Mouse (Mus musculus) limb, embryonic 11.5 days (tissue): ENCODE measurements around the gene Rsbn1l. TPM values are rescaled to one million over a fixed set of nuclear protein-coding genes. Genes with fewer than 3 reads are reported as not detected.

Source experiments
- ATAC-seq: fragments of 200-750 bp; cut with Nextera tagmentation; 2 replicates; pipeline ENCODE4 v1.8.0; 2017; ENCODE audit warnings: low read depth; ENCODE audit not compliant: insufficient number of reproducible peaks, low FRiP score, low TSS enrichment
- DNase-seq: peaks from one replicate; pipeline ENCODE4 v3.0.0-alpha.2; 2015; ENCODE audit warnings: low spot score
- H3K27ac ChIP-seq: fragments of 300-500 bp; sonication (generic); replicated peaks from 2 replicates; pipeline ENCODE4 v1.5.1; 2014; ENCODE audit warnings: low read depth, mild to moderate bottlenecking, low read length
- H3K27me3 ChIP-seq: fragments of 300-500 bp; sonication (generic); 2 replicates; pipeline ENCODE4 v1.6.1; 2014; ENCODE audit warnings: mild to moderate bottlenecking, low read length, mixed read lengths; ENCODE audit not compliant: control insufficient read depth, insufficient read depth
- H3K36me3 ChIP-seq: fragments of 300-500 bp; sonication (generic); 2 replicates; pipeline ENCODE4 v1.6.1; 2014; ENCODE audit warnings: mild to moderate bottlenecking, low read length, moderate library complexity, mixed read lengths; ENCODE audit not compliant: control insufficient read depth, insufficient read depth
- H3K4me1 ChIP-seq: fragments of 300-500 bp; sonication (generic); 2 replicates; pipeline ENCODE4 v1.6.1; 2014; ENCODE audit warnings: low read length, mixed read lengths; ENCODE audit not compliant: control insufficient read depth, insufficient read depth
- H3K4me2 ChIP-seq: fragments of 300-500 bp; sonication (generic); 2 replicates; pipeline ENCODE4 v1.6.1; 2014; ENCODE audit warnings: low read depth, mild to moderate bottlenecking, moderate library complexity; ENCODE audit not compliant: severe bottlenecking
- H3K4me3 ChIP-seq: fragments of 300-500 bp; sonication (generic); 2 replicates; pipeline ENCODE4 v1.5.1; 2014; ENCODE audit warnings: low read depth, low read length
- H3K9ac ChIP-seq: fragments of 300-500 bp; sonication (generic); 2 replicates; pipeline ENCODE4 v1.6.1; 2014; ENCODE audit warnings: mild to moderate bottlenecking, low read length
- H3K9me3 ChIP-seq: fragments of 300-500 bp; sonication (generic); 2 replicates; pipeline ENCODE4 v1.6.1; 2016; ENCODE audit warnings: low read length; ENCODE audit not compliant: control insufficient read depth
- whole genome bisulfite sequencing: fragments of 180-500 bp; shearing (Covaris S2); extraction: QIAGEN DNeasy Blood & Tissue Kit; methylation state at CpG from one replicate; pipeline ENCODE4 v1.1.7; 2014; 5-methylcytosine and 5-hydroxymethylcytosine counted together
- polyA plus RNA-seq: library from polyadenylated mRNA; unstranded; fragments of >200 nt; fragmentation: Nextera tagmentation; extraction: Ambion mirVana; gene quantifications from 2 replicates; pipeline ENCODE4 v1.2.1, GENCODE M21; 2014

Gene Rsbn1l
- polyA plus RNA-seq, 1 experiment from 2014 or later: 7.1 TPM

DNA sequence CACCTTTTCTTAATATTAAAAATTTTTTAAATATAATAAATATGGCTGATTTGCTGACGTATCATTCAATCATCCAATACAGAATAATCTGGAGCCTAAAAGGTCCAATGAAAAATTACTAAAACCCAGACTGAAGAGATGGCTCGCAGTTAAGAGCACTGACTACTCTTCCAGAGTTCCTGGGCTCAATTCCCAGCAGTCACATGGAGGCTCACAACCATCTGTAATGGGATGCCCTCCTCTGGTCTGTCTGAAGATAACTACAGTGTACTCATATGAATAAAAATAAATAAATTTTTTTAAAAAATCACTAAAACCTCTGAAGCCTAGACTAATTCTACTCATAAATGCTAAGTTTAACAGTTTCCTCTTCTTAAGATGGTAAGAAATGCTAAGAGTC lies 94.3 kb downstream of the Rsbn1l start:
- Histone ChIP-seq H3K27ac (no peak overlapping the region), H3K4me3 (no peak overlapping the region), H3K9me3 (no peaks in the 10 kb centered on the region), H3K36me3 (no peaks in the 10 kb centered on the region), H3K27me3 (no peaks in the 10 kb centered on the region), H3K4me2 (no peak overlapping the region), H3K9ac (no peak overlapping the region), H3K4me1 (no peaks in the 10 kb centered on the region)
- ATAC-seq (no peak), DNase-seq (no peak)
- 93% methylated on average over 2 of the region's 2 CpGs for WGBS

DNA sequence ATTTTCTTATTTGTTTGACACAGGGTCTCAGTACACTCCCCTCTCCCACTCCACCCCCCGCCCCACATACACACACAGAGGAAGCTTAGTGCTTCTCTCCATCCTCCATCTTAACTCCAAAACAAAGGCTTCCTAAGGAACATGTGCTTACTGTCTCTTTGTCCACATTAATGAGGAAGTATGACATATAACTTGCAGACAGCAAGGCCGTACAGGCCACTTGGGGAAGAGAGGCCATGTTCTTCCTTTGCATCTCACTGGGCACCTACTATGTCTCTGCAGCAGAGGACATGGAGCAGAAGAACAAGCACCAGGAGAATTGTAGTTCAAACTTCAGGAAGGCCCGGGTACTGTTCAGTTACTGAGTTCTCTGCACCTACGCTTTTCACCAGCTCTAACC lies 95.6 kb downstream of the Rsbn1l start:
- DNase-seq (no peak), ATAC-seq (no peak)
- no peak overlapping the region for H3K9ac ChIP-seq
- no peaks in the 10 kb centered on the region for H3K36me3 ChIP-seq
- H3K4me1 ChIP-seq: no peaks in the 10 kb centered on the region
- H3K27ac ChIP-seq: no peak overlapping the region
- H3K4me3 ChIP-seq: no peak overlapping the region
- WGBS: 88% methylated on average over 4 of the region's 4 CpGs
- H3K9me3 ChIP-seq: no peaks in the 10 kb centered on the region
- H3K4me2 ChIP-seq: no peak overlapping the region
- no peaks in the 10 kb centered on the region for H3K27me3 ChIP-seq

DNA sequence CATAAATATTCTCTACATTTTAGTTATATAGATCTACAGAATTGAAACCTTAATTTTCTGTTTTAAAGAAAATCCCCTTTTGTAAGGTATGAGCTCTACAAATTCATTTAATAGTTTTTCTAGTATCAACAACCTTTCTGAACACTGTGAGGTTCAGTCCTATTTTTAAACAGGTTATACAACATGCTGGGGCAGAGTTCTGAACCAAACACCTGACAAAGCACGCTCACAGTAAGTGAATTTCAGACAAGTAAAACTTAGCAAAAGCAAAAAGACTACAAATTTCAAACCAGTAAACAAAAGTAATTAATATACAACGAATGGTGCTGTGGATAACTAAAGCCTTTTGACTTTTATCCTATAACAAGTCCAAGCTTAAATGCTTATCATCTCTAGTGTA lies 97.8 kb downstream of the Rsbn1l start:
- Histone ChIP-seq H3K4me3 (no peak overlapping the region), H3K27ac (no peak overlapping the region), H3K4me1 (no peaks in the 10 kb centered on the region), H3K4me2 (no peak overlapping the region), H3K27me3 (no peaks in the 10 kb centered on the region), H3K36me3 (no peaks in the 10 kb centered on the region), H3K9me3 (no peaks in the 10 kb centered on the region), H3K9ac (no peak overlapping the region)
- no peak for DNase-seq
- no peak for ATAC-seq
- 92% methylated on average over 2 of the region's 2 CpGs for WGBS

DNA sequence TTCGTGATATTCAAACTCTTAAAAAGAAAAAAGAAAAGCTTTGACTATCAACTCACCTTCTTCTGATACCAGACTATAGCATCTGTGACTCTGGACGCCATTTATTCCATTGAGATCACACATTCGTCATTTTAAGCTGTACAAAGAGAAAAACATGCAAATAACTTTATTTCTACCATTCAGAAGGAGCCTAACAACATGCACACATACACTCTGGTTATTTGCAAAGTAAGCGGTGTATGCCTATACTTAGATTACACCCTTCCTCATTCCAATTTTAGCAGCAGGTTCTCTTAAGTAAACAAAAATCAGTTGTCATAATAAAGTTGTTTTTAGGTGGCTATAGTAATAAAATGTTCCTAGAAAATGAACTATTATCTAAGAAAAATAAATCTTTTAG lies 101.1 kb downstream of the Rsbn1l start:
- no peak overlapping the region for H3K4me3 ChIP-seq
- H3K4me1 ChIP-seq: no peaks in the 10 kb centered on the region
- no peaks in the 10 kb centered on the region for H3K9me3 ChIP-seq
- H3K4me2 ChIP-seq: no peak overlapping the region
- no peaks in the 10 kb centered on the region for H3K36me3 ChIP-seq
- 92% methylated on average over 4 of the region's 4 CpGs for WGBS
- ATAC-seq: no peak
- H3K27me3 ChIP-seq: no peaks in the 10 kb centered on the region
- no peak overlapping the region for H3K27ac ChIP-seq
- H3K9ac ChIP-seq: no peak overlapping the region
- no peak for DNase-seq

DNA sequence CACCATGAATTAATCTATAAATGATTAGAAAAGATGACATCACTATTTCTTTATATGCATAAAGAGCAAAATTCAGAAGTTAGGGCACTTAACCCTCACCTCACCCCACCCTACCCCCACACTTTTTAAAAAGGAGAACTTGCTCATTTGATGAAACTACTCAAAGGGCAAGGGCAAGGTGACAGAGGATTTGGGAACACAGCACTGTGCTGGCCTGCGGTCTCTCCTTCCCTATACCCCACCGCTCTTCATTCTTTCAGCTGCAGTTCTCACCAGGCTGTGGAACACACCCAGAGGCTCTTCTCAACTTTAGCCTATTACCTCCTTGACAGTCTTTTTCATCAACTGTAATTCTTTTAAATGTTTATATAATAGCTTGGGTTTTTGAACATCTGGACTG lies 109.2 kb downstream of the Rsbn1l start:
- H3K27me3 ChIP-seq: no peaks in the 10 kb centered on the region
- H3K4me3 ChIP-seq: no peak overlapping the region
- no peaks in the 10 kb centered on the region for H3K4me1 ChIP-seq
- DNase-seq (no peak), ATAC-seq (no peak)
- H3K4me2 ChIP-seq: no peak overlapping the region
- H3K27ac ChIP-seq: no peak overlapping the region
- H3K9me3 ChIP-seq: no peaks in the 10 kb centered on the region
- H3K36me3 ChIP-seq: no peaks in the 10 kb centered on the region
- WGBS: 95% methylated on average over 2 of the region's 2 CpGs
- no peak overlapping the region for H3K9ac ChIP-seq

DNA sequence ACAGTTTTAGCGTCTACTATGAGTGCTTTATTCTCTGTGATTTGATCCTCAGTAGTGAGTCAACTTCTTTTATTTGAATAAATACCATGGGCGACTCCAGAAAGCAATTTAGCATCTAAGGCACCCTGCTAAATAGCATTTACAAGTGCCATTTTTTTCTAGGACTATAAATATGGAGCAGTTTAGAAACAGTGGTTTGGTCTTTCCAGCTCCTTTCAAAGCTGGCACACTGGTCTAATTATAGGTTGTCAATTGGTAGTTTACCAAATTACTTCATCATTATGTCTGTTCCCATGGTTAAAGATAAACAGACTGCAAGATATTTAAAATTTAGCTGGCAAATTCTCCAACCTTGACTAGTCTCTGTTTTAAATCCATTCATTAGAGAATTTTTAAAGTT lies 112.4 kb downstream of the Rsbn1l start:
- Histone ChIP-seq H3K27ac (no peak overlapping the region), H3K9me3 (no peaks in the 10 kb centered on the region), H3K4me1 (0 out of 2 replicates have a peak, but pooled peaks cover 2% of the 10 kb centered on the region), H3K4me2 (no peak overlapping the region), H3K36me3 (no peaks in the 10 kb centered on the region), H3K4me3 (no peak overlapping the region), H3K9ac (no peak overlapping the region), H3K27me3 (no peaks in the 10 kb centered on the region)
- DNase-seq: no peak
- ATAC-seq: no peak
- 49% methylated on average over 2 of the region's 2 CpGs for WGBS

DNA sequence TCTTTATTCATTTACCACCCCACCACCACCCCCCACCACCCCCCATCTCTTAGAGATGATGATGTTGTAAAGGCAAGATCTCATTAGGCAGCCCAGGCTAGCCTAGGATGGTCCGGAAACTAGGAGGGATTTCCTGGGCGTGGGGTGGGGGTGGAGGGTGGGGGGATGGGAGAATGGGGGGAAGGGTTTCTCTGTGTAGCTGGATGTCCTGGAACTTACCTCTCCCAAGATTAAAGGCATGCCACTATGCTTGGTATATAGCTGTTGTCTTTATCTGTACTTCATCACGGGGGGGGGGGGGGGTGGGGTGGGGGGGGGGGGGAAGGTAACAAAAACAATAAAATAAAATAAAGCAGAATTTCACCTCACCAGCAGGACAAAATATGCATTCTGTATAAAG lies 112.8 kb downstream of the Rsbn1l start:
- no peaks in the 10 kb centered on the region for H3K27me3 ChIP-seq
- H3K27ac ChIP-seq: no peak overlapping the region
- ATAC-seq: no peak
- H3K9ac ChIP-seq: no peak overlapping the region
- no peaks in the 10 kb centered on the region for H3K9me3 ChIP-seq
- no peak overlapping the region for H3K4me3 ChIP-seq
- WGBS: 56% methylated on average over 1 of the region's 3 CpGs
- DNase-seq: no peak
- H3K4me1 ChIP-seq: 0 out of 2 replicates have a peak, but pooled peaks cover 2% of the 10 kb centered on the region
- no peak overlapping the region for H3K4me2 ChIP-seq
- H3K36me3 ChIP-seq: no peaks in the 10 kb centered on the region

Other genes with a start within 250 kb of the Rsbn1l start
- gene Phtf2, start 74.3 kb downstream of the Rsbn1l start, polyA plus RNA-seq: 17.7 and 21.2 TPM in 2 replicates
- 46.1 and 51.4 TPM in 2 replicates for gene Tmem60, start 74.2 kb downstream of the Rsbn1l start, polyA plus RNA-seq
- 25.9 and 27.4 TPM in 2 replicates for gene Ptpn12, start 99.5 kb upstream of the Rsbn1l start, polyA plus RNA-seq
- gene Gsap, start 229.9 kb upstream of the Rsbn1l start, polyA plus RNA-seq: 1.4 and 2.2 TPM in 2 replicates